Mouse (Mus musculus): ENCODE results near the gene Nelfb.

The Nelfb gene

DNA sequence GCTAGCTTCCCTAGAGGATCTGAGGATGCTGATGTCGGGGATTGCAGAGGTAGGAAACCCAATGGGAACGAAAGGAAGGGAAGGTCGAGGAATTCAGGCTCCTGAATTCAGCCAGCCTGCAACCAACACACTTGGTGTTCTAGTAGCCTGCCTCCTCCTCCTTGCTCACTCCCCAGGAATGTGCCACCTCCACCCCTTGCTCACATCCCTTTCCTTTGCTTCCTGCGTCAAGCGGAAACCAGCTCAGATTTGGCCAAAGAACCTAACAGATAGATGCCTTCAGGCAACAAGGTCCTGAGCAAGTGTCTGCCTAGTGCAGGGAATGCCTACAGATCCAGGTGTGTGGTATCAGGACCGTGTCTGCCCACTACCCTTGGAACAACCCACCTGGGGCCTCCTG, 34.7 kb downstream of the Nelfb start:
- no peak for DNase-seq (ENCODE audit: low spot score in 2 of 2)

DNA sequence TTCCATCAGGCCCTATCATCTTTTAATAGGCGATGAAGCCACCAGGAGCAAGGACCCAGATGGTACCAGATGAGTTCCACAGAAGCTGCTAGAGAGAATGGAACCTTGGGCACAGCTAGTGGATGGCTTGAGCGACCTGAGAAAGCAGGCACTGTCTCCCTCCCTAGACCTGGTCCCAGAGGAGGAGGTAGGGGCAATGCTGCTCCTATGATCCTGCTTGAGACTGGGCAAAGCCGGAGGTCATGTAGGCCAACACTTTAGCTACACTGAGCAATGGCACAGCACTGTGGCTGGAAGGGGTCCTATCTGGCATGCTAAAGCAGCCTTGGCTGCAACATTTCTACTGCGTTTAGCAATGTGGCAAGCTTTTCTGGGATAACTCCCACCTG, 35.6 kb downstream of the Nelfb start:
- DNase-seq (ENCODE audit: low spot score in 2 of 2) = no peak

DNA sequence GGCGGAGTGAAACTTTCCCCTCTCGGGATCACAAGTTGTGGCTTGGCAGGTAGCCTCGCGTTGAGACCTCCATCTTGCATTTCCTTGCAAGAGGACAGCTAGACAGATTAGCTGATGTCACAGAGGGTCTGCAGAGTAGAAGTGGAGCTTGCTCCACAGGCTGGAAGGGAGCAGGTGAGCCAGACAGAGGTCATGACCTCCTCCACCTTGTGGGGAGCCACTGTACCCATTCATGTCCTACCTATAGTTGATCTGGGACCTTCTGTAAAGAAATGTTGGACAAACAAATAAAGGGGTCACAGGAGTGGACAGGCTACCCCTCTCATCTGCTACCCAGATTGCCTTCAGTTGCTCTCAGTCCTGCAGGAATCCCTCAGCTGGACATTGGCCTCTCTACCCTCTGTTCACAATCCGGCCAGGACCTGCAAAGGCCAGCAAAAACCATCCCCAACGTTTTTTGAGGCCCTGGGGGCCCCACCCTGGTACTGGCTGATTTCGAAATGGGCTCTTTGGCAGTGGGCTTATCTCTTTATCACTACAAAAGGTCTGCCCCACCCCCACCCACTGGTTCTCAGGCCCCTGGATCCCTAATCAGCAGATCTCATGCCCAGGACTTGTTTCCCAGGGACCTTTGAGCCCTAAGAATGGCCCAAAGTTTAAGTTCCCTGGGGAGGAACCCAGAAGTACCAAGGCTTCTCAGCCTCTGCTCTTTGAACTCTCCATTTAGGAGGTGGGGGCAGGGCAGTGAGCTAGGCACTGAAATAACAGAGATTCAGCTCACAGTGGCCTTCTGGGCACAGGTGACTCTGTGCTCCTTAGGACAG, 36.2 kb downstream of the Nelfb start:
- no peak for DNase-seq (ENCODE audit: low spot score in 2 of 2)

DNA sequence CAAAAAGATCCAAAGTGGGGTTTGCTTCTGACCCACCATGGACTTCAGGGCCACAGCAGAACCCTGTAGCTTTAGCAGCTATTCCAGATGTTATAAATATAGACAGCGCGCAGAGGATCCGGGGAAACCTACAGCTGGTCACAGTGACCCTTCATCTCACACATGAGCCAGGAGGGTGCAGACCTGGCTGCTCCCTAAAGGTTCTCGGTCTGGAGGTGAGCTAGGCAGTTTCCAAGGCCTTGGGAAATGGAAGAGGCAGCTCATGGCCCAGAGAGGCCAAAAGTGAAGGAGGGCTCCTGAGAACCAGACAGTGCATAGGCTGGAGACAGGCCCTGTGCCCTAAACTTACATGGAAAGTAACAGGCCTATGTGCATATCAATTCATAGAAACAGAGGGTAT, 37.5 kb downstream of the Nelfb start:
- DNase-seq (ENCODE audit: low spot score in 2 of 2) = no peak

DNA sequence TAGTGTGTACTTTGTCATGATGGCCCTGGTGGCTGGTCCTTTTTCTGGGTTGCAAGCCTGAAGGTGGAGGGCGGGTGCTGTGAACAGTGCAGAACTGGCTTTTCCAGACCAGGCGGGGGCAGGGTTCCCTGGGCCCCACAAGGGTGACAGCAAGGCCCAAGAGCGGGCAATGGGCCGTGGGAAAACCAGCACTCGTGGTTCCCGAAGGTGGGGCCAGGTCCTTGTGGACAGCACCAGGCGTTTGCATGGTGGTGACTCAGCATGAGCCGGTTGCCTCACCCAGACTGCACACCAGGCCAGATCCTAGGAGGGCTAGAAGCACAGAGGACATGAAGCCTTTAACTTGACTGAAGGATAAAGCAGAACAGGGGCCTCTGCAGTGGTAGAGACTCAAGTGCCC, 38.7 kb downstream of the Nelfb start:
- DNase-seq (ENCODE audit: low spot score in 2 of 2) = no peak

DNA sequence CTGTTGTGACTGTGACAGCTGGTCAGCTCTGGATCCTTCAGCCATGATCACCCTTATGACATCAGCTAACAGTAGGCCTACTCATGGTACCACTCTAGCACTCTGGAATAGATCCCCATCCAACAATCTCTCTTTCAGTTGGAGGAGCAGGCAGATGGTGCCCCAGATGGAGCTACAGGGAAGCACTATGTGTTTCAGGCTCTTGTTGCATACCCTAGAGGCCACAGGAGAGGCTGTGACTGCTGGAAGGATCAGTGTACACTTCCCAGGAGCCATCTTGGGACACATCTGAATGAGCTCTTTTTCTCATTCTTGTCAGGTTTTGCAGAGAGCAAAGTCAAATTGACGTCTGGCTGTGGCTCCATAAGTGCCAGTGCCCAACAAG, 39.5 kb downstream of the Nelfb start:
- no peak for DNase-seq (ENCODE audit: low spot score in 2 of 2)

DNA sequence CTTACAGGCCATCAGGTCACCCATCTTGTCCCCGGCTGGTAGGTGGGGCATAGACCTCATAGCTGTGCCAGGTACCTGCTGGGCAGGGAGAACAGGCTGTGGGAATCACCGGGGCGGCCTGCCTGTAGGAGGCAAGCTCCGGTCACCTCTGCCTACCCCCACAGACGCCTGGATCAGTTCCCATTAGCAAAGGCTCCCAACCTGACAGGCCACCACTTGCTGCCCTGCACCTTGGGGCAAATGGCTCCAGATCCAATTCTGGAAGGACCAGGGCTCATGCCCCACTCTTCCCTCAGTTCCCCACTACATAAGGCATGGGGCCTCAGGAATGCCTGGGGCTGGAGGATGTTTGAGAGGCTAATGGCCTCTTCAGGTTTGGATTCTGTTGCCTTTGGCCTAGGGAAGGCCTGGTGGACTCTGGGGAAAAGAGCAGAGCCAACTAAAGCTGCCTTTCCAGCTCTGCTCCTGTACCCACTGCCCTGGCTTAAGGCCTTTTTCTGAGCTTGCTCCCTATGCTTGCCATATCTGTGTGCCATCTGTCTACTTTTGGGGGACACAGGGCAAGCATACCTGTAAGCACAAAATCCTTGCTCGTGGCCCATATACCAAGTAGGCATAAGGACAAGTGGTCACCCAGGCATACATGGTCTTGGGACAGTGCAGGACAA, 40.1 kb downstream of the Nelfb start:
- no peak for DNase-seq (ENCODE audit: low spot score in 2 of 2)

DNA sequence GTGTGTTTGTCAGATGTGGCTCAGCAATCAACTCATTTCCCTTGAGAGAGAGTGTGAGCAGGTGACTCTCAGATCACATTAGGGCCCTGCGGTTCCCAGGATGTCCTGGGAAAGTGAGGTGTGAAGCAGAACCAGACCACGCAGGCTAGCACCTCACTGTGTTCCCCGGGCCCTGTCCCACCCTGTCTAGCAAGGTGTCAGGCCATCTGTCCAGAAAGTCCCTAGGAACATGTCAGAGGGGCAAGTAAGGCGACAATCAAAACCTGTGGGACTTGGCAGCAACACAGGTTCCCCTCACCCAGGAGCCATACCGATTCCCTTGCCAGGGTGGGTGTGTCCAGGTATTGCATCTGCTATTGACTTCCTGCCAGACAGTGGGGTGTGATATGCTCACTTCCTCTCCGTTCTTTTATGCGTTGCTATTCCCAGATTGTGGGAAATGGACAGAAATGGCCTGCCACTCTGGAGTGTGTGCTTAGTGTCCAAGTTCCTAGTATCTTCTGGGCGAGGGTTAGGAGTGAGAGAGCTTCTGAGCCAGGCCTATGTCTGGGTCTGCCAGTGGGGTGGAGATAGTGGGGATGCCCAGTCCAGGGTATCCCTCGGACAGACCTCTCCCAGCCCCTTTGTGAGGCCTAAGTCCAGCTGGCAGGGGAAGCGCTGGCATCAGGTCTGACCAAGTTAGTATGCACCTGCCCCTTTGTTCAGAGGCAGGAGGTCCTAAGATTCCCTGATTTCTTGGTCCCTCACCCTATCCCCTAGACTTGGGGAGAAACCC, 40.8 kb downstream of the Nelfb start:
- DNase-seq (ENCODE audit: low spot score in 2 of 2) = no peak

DNA sequence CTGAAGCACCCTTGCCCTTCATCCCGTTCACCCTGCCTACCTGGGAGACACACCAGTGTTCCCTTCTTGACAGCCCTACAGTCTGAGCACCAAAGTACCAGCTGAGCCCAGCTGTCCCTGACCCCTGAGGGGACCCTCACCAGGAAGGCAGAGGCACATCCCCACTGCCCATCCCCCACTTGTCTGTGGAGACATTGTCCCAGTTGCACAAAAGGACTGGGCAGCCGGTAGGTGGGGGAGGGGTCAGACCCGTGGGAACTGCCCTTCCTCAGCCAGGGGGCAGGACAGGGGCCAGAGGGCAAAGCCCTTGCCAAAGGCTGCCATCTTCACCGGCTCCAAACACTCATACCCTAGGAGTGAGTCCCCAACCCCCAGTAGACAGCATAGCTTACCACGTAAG, 41.5 kb downstream of the Nelfb start:
- no peak for DNase-seq (ENCODE audit: low spot score in 2 of 2)

DNA sequence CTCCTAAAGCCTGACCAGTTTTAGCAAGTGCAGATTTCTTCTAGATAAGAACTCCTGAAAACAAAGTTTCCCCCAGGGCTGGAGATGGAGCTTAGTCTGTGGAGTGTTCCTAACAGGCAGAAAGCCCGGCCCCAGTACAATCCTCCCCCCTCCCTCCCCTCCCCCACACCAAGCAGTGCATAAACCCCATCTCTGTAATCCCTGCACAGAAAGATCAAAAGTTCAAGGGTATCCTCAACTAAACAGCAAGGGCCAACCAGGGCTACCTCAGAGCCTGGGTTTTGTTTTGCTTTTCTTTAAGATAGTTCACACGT, 42.7 kb downstream of the Nelfb start:
- no peak for DNase-seq (ENCODE audit: low spot score in 2 of 2)

DNA sequence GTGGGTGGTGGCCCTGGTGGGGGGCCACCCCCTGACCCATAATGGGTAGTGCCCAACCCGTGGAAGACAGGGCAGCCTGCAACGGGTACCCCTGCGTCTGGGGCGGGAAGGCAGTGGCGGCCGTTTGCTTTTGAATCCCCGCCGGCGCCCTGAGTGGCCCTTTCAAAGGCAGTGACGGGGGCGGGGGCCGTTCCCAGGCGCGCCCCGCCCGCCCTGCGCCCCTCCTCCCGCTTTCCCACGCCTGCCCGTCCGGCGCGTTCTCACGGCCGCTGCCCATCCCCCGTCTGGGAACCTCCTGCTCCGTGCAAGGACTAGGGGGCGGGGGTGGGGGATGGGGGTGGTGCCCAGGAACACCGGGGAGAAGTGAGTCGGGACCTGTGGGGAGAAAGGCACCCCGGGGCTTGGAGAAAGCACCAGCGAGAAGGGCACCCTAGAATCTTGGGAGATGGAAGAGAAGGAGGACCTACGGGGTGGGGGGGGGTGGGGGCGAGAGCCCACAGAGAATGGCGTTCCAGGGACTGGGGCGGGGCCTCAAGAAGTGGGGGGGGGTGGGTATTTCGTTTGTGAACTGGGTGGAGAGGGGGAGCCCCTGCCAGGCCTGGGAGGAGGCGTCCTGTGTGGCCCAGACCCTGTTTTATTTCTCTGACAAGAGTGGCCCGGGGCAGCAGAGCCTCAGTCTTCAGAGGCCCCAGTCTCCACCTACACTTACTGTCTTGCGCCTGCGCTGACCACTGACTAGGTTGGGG, 43.2 kb downstream of the Nelfb start:
- peak in 1 of 2 experiments; percentile 69 for DNase-seq (ENCODE audit: low spot score in 2 of 2)

DNA sequence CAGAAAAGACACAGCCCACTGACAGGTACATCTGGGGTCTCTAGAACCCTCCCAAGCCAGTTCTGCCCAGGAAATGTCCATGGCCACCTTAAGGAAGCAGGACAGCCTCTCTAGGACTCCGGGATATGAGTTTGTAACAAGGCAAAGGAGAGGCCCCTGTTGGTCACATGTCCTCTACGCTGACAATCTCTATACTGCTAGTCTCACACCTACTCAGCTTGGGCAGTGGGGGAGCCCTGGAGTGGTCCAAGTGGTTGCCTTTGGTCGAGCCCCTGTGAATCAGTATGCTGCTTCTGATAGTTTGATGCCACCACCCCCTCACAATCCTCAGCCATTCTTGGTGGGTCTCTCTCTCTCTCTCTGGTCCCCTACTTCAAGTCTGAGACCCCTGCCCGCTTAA, 43.8 kb downstream of the Nelfb start:
- DNase-seq (ENCODE audit: low spot score in 2 of 2) = no peak

DNA sequence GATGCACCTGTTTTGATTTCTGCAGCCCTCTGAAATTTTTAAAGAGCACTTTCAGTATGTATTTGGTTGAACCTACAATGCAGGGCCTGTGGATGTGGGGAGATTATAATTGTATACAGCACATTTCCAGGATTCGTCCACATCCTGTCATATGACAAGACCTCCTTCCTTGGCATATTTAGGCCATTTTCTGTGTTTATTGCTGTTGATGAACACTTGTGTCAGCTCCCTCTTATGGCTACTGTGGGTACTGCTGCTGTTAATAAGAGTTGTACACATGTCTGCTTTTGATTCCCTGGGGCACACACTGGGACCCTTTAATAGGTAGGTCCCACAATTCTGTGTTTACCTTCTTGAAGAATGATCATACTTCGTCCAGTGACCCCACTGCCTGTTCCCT, 53.6 kb downstream of the Nelfb start:
- DNase-seq (ENCODE audit: low spot score in 2 of 2) = peak in 1 of 2 experiments; percentile 57

DNA sequence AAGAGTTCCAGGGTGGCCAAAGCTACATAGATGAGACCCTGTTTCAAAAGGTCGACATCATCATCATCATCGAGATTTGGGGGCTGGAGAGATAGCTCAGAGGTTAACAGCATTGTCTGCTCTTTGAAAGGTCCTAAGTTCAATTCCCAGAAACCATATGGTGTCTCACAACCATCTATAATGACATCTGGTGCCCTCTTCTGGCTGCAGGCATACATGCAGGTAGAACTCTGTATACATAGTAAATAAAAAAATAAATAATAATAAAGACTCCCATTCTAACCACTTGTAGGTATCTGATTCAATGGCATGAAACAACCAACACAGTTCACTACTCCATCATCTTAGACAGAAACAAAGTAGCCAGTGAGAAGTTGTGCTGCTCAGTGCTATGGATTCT, 54.3 kb downstream of the Nelfb start:
- DNase-seq (ENCODE audit: low spot score in 2 of 2) = no peak

DNA sequence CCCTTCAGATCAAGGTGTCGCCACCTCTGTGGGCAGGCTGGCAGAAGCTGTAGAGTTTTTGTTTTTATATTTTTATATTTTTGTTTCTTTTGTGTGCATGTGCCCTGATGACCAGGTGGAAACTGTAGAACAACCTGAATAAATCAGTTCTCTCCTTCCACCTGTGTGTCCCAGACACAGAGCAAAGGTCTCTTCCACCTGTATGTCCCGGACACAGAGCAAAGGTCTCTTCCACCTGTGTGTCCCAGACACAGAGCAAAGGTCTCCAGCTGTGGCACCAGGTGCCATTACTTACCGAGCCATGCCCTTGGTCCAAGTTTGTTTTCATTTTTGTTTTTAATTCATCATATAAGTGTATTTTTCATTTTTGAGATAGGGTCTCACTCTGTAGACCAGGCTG, 55.1 kb downstream of the Nelfb start:
- DNase-seq (ENCODE audit: low spot score in 2 of 2) = no peak

DNA sequence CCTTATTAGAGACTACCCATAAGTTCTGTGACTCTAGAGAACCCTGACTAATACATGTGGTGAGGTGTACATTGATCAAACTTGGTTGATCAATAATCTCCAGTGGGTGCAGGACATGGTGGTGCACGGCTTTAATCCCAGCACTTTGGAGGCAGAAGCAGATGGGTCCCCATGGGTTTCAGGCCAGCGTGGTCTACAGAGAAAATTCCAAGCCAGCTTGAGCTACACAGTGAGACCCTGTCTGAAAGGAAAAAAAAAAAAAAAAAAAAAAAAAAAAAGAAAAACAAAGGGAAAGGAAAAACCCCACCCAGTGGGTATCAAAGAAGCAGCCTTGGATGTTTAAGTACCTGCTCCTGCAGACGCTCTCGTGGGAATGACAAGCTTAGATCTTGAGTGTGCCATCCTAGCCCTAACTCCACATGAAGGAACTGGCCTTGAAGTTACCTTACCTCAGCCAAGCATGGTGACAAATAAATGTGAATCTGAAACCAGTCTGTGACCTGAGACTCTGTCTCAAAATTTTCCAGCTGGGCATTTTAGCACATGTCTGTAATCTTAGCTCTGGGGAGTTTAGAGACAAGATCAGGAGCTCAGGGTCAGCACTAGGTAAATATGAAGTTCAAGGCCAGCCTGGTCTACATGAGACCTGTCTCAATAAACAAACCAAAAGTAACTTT, 59.9 kb downstream of the Nelfb start:
- DNase-seq (ENCODE audit: low spot score in 2 of 2) = no peak

All from cerebellum, postnatal 4 days (tissue).